Mouse (Mus musculus): ENCODE measurements around the gene Zcchc17. TPM values are rescaled to one million over a fixed set of nuclear protein-coding genes. Genes with fewer than 3 reads are reported as not detected.

The Zcchc17 gene
- total and polyA plus RNA-seq, 3 experiments, result 43.7 to 62.5 TPM; not detected in 1

- TF ChIP-seq TBP (IDR thresholded peaks at IDR 0.05; ENCODE audit: low read depth, low read length), result peak; percentile 70
- no peak for TF ChIP-seq MEF2A (IDR thresholded peaks at IDR 0.05; ENCODE audit: extremely low read depth, insufficient replicate concordance, low read depth, low read length, poor library complexity, severe bottlenecking)
- no peak for TF ChIP-seq NRF1 (IDR thresholded peaks at IDR 0.05; ENCODE audit: insufficient read depth, low read depth, low read length, poor library complexity, severe bottlenecking)
- TF ChIP-seq POLR2A (IDR thresholded peaks at IDR 0.05; ENCODE audit: control insufficient read depth in 1 of 2, insufficient read depth in 1 of 2, low read depth in 1 of 2, low read length in 2 of 2, poor library complexity in 1 of 2), result peak; percentile 79 to 95
Observed at GRCm38 (mm10) chr4:130359486-130360237, at the start of gene Zcchc17, which contains the start of gene Snrnp40 (continued).

GRCm38 (mm10) chr4:130391265-130391664 lies 31.5 kb upstream of the Zcchc17 start:
- TF ChIP-seq SMC3 (IDR thresholded peaks at IDR 0.05; ENCODE audit: low read depth, low read length), result 0 out of 2 replicates have a peak, but pooled peaks have one; percentile 13
- TF ChIP-seq SIN3A (IDR thresholded peaks at IDR 0.05; ENCODE audit: low read length), result no peak
- peak in 2 of 3 experiments; percentile 4 to 21; a peak in 2 of 6 replicates for TF ChIP-seq CTCF (IDR thresholded peaks at IDR 0.05 in 2 of 3, conservative IDR thresholded peaks at IDR 0.05 in 1 of 3; ENCODE audit: control insufficient read depth in 1 of 3, insufficient read depth in 1 of 3, low read depth in 2 of 3, low read length in 3 of 3, poor library complexity in 1 of 3, severe bottlenecking in 1 of 3)
- Histone ChIP-seq H3K79me2 (ENCODE audit: control insufficient read depth, insufficient read depth, low read length, poor library complexity) (no peaks in the 10 kb centered on the region), H3K27ac (ENCODE audit: control insufficient read depth, low read depth, low read length) (no peak overlapping the region), H3K36me3 (ENCODE audit: control insufficient read depth in 1 of 2, insufficient read depth in 2 of 2, low read length in 2 of 2) (peaks cover 0 to 7% of the 10 kb centered on the region in 2 experiments; a peak in 2 of 4 replicates), H3K4me3 (ENCODE audit: control insufficient read depth in 1 of 2, insufficient read depth in 1 of 2, low read depth in 2 of 2, low read length in 2 of 2) (no peak overlapping the region), H3K27me3 (ENCODE audit: control insufficient read depth in 1 of 2, insufficient read depth in 2 of 2, low read length in 2 of 2) (no peaks in the 10 kb centered on the region), H3K9me3 (replicated peaks; ENCODE audit: insufficient read depth, low read length) (no peaks in the 10 kb centered on the region), H3K4me1 (ENCODE audit: control insufficient read depth in 1 of 2, insufficient read depth in 2 of 2, low read length in 2 of 2) (no peaks in the 10 kb centered on the region), H3K9ac (ENCODE audit: control insufficient read depth, low read depth, low read length, poor library complexity, severe bottlenecking) (no peak overlapping the region)
- DNase-seq (ENCODE audit: low read depth, low spot score), result peak; percentile 23

GRCm38 (mm10) chr4:130389927-130390326 lies 30.2 kb upstream of the Zcchc17 start:
- Histone ChIP-seq H3K27me3 (ENCODE audit: control insufficient read depth in 1 of 2, insufficient read depth in 2 of 2, low read length in 2 of 2) (no peaks in the 10 kb centered on the region), H3K9ac (ENCODE audit: control insufficient read depth, low read depth, low read length, poor library complexity, severe bottlenecking) (no peak overlapping the region), H3K27ac (ENCODE audit: control insufficient read depth, low read depth, low read length) (no peak overlapping the region), H3K4me1 (ENCODE audit: control insufficient read depth in 1 of 2, insufficient read depth in 2 of 2, low read length in 2 of 2) (no peaks in the 10 kb centered on the region), H3K9me3 (replicated peaks; ENCODE audit: insufficient read depth, low read length) (no peaks in the 10 kb centered on the region), H3K79me2 (ENCODE audit: control insufficient read depth, insufficient read depth, low read length, poor library complexity) (no peaks in the 10 kb centered on the region), H3K4me3 (ENCODE audit: control insufficient read depth in 1 of 2, insufficient read depth in 1 of 2, low read depth in 2 of 2, low read length in 2 of 2) (no peak overlapping the region), H3K36me3 (ENCODE audit: control insufficient read depth in 1 of 2, insufficient read depth in 2 of 2, low read length in 2 of 2) (peaks cover 0 to 10% of the 10 kb centered on the region in 2 experiments; a peak in 2 of 4 replicates)
- DNase-seq (ENCODE audit: low read depth, low spot score), result no peak
- TF ChIP-seq GABPA (IDR thresholded peaks at IDR 0.05; ENCODE audit: low read depth, low read length), result no peak
- TF ChIP-seq RCOR1 (IDR thresholded peaks at IDR 0.05; ENCODE audit: low read depth, low read length), result no peak
- no peak for TF ChIP-seq RAD21 (IDR thresholded peaks at IDR 0.05; ENCODE audit: low read depth, low read length)
- TF ChIP-seq MYC (IDR thresholded peaks at IDR 0.05; ENCODE audit: low read depth, low read length), result no peak
- TF ChIP-seq BHLHE40 (IDR thresholded peaks at IDR 0.05; ENCODE audit: borderline replicate concordance, low read depth, low read length), result no peak
- TF ChIP-seq MYB (IDR thresholded peaks at IDR 0.05; ENCODE audit: low read depth, low read length), result no peak
- no peak for TF ChIP-seq ELF1 (IDR thresholded peaks at IDR 0.05; ENCODE audit: low read depth, low read length)
- TF ChIP-seq ZNF384 (IDR thresholded peaks at IDR 0.05; ENCODE audit: low read depth, low read length), result no peak
- TF ChIP-seq MAFK (IDR thresholded peaks at IDR 0.05; ENCODE audit: borderline replicate concordance, low read depth, low read length), result no peak
- TF ChIP-seq CHD2 (IDR thresholded peaks at IDR 0.05; ENCODE audit: low read length), result no peak
- no peak for TF ChIP-seq ZC3H11A (IDR thresholded peaks at IDR 0.05; ENCODE audit: low read depth, low read length)
